Mouse (Mus musculus): ENCODE measurements at regions not wholly inside any gene's neighbourhood (a gene's known extent, or its start where the extent isn't known, plus 50 kb on each side); places are given as distances from the start of the nearest gene placed in this dataset.

DNA sequence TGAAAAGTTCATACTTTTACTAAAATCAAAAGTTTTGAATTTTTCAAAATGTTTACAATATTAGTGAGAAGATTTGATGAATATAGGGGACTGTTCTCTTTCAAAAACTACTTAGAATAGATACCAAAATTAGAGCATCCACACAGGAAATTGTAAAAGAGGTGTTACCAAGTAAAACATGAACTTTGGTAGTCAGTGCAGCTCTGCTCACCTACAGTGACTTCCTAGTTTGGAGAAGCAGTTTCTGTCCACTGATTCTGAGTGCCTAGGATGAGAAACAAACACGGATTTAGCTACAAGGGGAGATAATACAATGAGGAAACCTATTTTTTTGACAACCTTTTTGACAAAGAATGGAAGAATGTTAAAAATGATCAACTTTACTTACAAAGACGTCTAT is 457.9 kb upstream of the Mef2c start:
- no peaks in the 10 kb centered on the region for H3K9me3 ChIP-seq (replicated peaks; ENCODE audit: low read length)
- no peak for TF ChIP-seq ETS1 (conservative IDR thresholded peaks at IDR 0.05; ENCODE audit: low read depth, low read length)
- TF ChIP-seq TBP (conservative IDR thresholded peaks at IDR 0.05; ENCODE audit: low read depth, low read length) = no peak
- TF ChIP-seq BHLHE40 (IDR thresholded peaks at IDR 0.05; ENCODE audit: low read depth, low read length) = no peak
- TF ChIP-seq UBTF (IDR thresholded peaks at IDR 0.05; ENCODE audit: low read depth, low read length) = no peak
- TF ChIP-seq IRF4 (IDR thresholded peaks at IDR 0.05; ENCODE audit: low read depth, low read length) = no peak
- no peak for TF ChIP-seq NRF1 (IDR thresholded peaks at IDR 0.05; ENCODE audit: low read depth, low read length)
- TF ChIP-seq GABPA (IDR thresholded peaks at IDR 0.05; ENCODE audit: insufficient replicate concordance, low read depth, low read length) = no peak
- TF ChIP-seq CHD1 (IDR thresholded peaks at IDR 0.05; ENCODE audit: low read depth, low read length) = no peak
- no peak for TF ChIP-seq MEF2A (IDR thresholded peaks at IDR 0.05; ENCODE audit: borderline replicate concordance, low read depth, low read length)
- no peak for TF ChIP-seq KAT2A (IDR thresholded peaks at IDR 0.05; ENCODE audit: insufficient replicate concordance, low read length)
- no peak for TF ChIP-seq ZNF384 (IDR thresholded peaks at IDR 0.05; ENCODE audit: low read depth, low read length)
- no peak for DNase-seq (ENCODE audit: extremely low read depth)
- no peaks in the 10 kb centered on the region for H3K79me2 ChIP-seq (replicated peaks; ENCODE audit: control insufficient read depth, extremely low read depth, insufficient read depth, poor library complexity, severe bottlenecking)
- no peak overlapping the region for H3K27ac ChIP-seq (ENCODE audit: insufficient read depth, low read depth)
- H3K4me2 ChIP-seq (ENCODE audit: insufficient read depth, low read depth, poor library complexity, severe bottlenecking) = no peak overlapping the region
- dilution Hi-C loops (cut with MboI; ENCODE audit: extremely low pct_ligation_motif_present, extremely low pct_unique_long_range_greater_than_20kb, low sequenced_read_pairs) (no loop called here), in situ Hi-C loops (cut with MboI; ENCODE audit: low pct_ligation_motif_present, low pct_unique_long_range_greater_than_20kb, low sequenced_read_pairs) (no loop called here)
- H3K4me1 ChIP-seq (ENCODE audit: control insufficient read depth in 1 of 2, insufficient read depth in 2 of 2) = peaks cover 0 to 5% of the 10 kb centered on the region in 2 experiments; a peak in 2 of 4 replicates
- H3K9ac ChIP-seq (ENCODE audit: insufficient read depth, low read depth) = no peak overlapping the region
- H3K4me3 ChIP-seq (replicated peaks in 1 of 3; ENCODE audit: low read depth in 2 of 3, low read length in 2 of 3, poor library complexity in 1 of 3) = no peak overlapping the region
- H3K36me3 ChIP-seq (replicated peaks in 1 of 2; ENCODE audit: control insufficient read depth in 1 of 2, insufficient read depth in 1 of 2, low read length in 1 of 2) = no peaks in the 10 kb centered on the region
- H3K27me3 ChIP-seq (replicated peaks) = no peaks in the 10 kb centered on the region

DNA sequence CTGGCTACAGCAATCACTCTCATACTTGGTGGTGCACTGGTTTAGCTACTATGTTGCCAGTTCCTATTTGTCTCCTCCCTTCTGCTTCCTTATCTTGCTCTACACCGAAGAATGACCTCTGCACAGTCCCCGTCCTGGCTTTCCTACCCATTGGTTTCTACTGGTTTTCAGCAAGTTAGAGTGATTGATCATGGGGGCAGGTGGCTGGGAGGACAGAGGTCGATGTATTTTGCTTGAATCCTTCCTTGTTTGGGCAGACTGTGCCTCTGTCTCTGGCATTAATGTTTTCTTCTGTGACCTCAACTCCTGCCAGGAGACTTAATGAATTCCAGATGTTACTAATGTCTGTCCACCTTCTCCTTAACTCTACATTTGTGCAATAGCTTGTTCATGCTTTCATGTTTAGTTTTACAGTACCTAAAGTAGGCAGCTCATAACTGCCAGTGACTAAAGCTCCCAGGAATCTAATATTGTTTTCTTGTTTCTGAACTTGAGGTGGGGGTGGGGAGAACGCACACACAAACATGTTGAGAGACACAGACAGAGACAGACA is 457.2 kb upstream of the Mef2c start:
- H3K9ac ChIP-seq (ENCODE audit: insufficient read depth, low read depth) = no peak overlapping the region
- no peak for TF ChIP-seq MAZ (IDR thresholded peaks at IDR 0.05; ENCODE audit: low read depth, low read length)
- TF ChIP-seq IRF4 (IDR thresholded peaks at IDR 0.05; ENCODE audit: low read depth, low read length) = no peak
- TF ChIP-seq CHD2 (IDR thresholded peaks at IDR 0.05; ENCODE audit: low read length) = no peak
- no peak for TF ChIP-seq BHLHE40 (IDR thresholded peaks at IDR 0.05; ENCODE audit: low read depth, low read length)
- TF ChIP-seq CTCF (conservative IDR thresholded peaks at IDR 0.05 in 1 of 2, IDR thresholded peaks at IDR 0.05 in 1 of 2; ENCODE audit: low read depth in 2 of 2, low read length in 2 of 2) = no peak
- no peak for TF ChIP-seq E2F4 (IDR thresholded peaks at IDR 0.05; ENCODE audit: insufficient replicate concordance, low read depth, low read length)
- TF ChIP-seq SIN3A (IDR thresholded peaks at IDR 0.05; ENCODE audit: low read length) = no peak
- TF ChIP-seq NELFE (IDR thresholded peaks at IDR 0.05; ENCODE audit: low read depth, low read length) = no peak
- no peaks in the 10 kb centered on the region for H3K36me3 ChIP-seq (replicated peaks in 1 of 2; ENCODE audit: control insufficient read depth in 1 of 2, insufficient read depth in 1 of 2, low read length in 1 of 2)
- in situ Hi-C loops (cut with MboI; ENCODE audit: low pct_ligation_motif_present, low pct_unique_long_range_greater_than_20kb, low sequenced_read_pairs) (no loop called here), dilution Hi-C loops (cut with MboI; ENCODE audit: extremely low pct_ligation_motif_present, extremely low pct_unique_long_range_greater_than_20kb, low sequenced_read_pairs) (no loop called here)
- H3K27ac ChIP-seq (ENCODE audit: insufficient read depth, low read depth) = no peak overlapping the region
- peaks cover 0 to 5% of the 10 kb centered on the region in 2 experiments; a peak in 2 of 4 replicates for H3K4me1 ChIP-seq (ENCODE audit: control insufficient read depth in 1 of 2, insufficient read depth in 2 of 2)
- no peaks in the 10 kb centered on the region for H3K79me2 ChIP-seq (replicated peaks; ENCODE audit: control insufficient read depth, extremely low read depth, insufficient read depth, poor library complexity, severe bottlenecking)
- H3K9me3 ChIP-seq (replicated peaks; ENCODE audit: low read length) = no peaks in the 10 kb centered on the region
- H3K4me3 ChIP-seq (replicated peaks in 1 of 3; ENCODE audit: low read depth in 2 of 3, low read length in 2 of 3, poor library complexity in 1 of 3) = no peak overlapping the region
- DNase-seq (ENCODE audit: extremely low read depth) = no peak
- H3K27me3 ChIP-seq (replicated peaks) = no peaks in the 10 kb centered on the region
- no peak overlapping the region for H3K4me2 ChIP-seq (ENCODE audit: insufficient read depth, low read depth, poor library complexity, severe bottlenecking)
